Mouse (Mus musculus): ENCODE measurements around the gene Vav3.

Gene Vav3

DNA sequence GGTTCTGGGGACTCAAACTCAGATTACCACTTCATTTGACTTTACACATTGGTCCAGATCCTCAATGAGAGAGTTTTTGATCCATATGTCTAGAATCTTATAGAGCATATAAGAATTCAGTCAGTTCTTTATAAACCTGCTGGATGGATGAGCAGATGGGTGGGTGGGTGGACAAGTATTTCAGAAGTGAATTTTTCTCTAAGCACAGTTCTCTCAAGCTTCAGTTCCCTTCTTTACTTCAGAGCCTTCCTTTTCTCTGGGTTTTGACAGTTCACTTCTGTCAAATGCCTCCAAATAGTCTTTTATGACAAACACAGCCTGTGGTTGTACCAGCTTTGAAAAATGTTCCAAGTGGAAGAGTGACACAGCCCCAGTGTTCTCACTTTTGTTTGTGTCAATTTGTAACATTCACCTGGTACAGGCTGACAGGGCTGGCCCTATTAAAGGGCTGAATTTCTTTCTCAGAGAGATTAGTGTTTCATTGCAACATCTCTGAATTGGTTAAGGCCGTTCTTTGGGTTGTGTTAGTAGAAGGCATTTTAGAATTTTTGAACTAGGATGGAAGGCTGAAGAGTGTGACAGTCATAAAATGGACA lies 159.5 kb downstream of the Vav3 start:
- DNase-seq (ENCODE audit: low spot score in 2 of 2) = peak; percentile 25 to 32

DNA sequence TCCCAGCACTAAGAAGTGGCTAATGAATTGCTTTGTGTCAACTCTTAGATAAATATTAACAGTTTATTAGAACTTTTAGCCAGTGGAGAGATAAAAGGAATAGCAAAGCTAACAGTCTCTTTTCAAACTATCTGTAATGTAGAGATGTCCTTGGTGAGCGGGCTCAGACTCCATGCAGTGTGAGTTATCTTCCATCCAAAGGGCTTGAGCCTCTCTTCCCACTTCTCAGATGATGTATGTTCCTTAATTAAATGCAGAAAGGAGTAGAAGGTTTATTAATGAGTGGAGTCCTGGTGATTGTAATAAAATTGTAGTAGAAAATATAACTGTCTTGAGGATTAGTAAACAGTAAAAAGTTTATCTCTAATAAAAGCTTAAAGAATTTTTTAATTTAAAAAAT lies 169.3 kb downstream of the Vav3 start:
- no peak for DNase-seq (ENCODE audit: low spot score in 2 of 2)

DNA sequence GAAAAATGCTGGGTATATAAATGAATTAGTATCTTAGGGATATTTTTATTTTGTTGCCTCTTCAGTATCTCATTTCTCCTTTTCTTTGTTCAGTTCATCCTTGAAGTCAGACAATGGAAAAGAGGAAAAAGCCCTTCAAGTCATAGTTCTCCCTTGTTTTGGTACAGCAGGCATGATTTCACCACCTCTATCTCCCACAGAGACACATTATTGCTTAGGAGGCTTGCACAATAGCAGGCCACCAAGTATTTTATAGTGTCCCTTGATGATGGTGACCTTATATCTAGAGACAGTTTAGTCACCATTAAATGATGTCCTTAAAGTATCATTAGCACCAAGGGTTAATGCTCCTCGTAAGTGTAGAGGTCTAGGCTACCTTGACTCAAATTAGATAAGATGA lies 171.4 kb downstream of the Vav3 start:
- DNase-seq (ENCODE audit: low spot score in 2 of 2) = no peak

DNA sequence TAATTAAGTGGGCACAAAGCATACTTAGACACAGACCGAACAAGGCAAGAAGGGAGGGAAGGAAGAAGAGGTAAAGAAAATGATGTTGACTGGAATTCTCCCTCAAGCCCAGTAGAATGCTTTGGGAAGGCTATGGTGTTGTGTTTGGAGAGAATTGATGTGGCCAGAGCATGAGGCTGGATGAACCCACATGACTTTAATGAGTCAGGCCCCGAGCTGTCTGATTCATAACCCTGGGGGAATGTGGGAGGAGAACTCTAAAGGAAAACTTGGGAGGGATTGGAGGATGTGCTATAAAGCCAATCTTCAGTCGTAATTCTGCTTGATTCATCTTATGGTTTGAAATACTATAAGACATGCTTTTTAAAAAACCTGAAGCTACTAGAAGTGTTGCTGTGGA lies 175.0 kb downstream of the Vav3 start:
- no peak for DNase-seq (ENCODE audit: low spot score in 2 of 2)

DNA sequence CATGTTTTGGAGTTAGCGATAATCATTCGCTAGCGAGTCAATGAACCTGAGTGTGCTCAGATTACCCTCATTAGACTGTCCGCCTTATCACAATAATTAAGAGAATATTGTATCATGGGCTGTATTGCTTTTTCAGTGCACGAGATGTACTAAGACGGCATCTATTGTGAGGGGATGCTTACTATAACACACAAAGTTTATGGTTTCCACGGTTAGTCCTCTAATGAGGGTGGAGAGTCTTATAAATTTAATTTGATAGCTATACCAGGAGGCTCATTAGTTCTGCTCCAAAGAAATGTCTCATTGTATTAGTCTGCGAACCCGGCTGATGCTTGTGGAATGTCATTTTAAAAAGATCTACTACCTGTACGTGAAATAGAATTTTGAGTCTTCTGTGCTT lies 175.9 kb downstream of the Vav3 start:
- DNase-seq (ENCODE audit: low spot score in 2 of 2) = no peak

DNA sequence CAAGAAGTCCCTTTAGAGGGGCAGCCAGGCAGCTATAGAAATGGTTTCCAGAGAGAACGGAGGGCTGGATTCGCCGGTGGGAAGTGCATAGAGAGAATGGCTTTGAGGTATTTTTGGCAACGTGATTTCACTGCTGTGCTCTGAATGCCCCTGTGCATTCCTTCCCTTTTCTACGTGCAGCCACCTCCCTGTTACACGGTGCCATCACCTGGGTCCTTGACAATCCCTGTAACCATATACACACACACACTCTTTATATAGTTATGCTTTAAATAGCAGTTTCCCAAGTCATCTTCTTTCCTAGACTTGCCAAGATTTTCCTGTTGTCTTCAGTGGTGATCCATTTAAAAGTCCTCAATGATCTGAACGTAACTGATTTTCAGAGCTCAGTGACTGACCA lies 181.7 kb downstream of the Vav3 start:
- no peak for DNase-seq (ENCODE audit: low spot score in 2 of 2)

DNA sequence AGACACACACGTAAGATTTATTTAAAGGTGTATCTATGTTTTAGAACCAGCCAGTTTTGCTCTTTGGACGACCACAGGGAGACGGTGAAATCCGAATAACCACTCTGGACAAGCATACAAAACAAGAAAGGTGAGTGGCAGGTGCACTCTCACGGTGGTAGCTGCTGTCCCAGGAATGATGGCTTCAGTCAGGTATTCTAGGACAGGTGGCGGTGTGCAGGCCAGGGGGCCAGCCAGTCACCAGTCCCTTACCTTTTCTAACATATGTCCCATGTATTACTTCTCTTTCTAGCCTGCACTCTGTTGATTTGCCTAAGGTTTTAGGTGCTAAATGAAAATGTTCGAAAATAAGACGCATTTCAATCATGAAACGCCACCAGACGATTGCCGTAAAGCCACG lies 185.4 kb downstream of the Vav3 start:
- DNase-seq (ENCODE audit: low spot score in 2 of 2) = no peak

DNA sequence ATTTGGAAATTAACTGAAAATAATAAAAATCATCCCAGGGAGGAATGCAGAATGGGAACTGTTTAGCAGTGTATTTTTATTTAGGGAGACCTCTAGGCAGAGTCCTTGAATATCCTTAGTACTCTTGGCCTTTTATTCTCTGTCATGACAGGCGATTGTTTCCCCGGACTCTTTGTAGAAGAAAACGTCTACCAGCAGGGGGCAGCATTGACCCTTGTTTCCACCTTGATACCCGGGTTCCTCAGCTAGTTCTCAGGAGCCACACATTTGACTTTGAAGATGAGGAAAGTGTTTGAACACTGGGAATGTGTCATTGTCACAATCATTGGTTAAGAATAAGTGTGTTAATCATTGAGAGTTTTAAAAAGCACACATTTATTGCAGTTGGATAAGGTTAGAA lies 185.8 kb downstream of the Vav3 start:
- DNase-seq (ENCODE audit: low spot score in 2 of 2) = peak; percentile 86 to 92

DNA sequence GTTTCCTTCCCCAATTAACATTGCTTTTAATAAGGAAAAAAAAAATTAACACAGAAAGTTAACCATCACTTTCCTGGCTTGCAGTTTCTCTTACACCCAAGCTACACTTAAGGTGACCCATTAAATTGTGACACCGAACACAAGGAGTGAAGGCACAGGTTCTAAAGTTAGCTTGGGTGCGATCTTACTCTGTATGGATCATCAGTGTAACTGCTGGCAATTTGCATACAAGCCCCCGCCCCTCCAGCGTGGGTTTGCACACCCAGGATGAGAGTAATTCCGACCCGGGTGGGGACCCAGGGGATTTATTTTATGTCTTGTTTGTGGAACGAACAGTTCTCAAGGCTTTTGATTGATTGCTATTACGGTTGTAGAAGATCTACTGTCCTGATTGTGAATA lies 186.2 kb downstream of the Vav3 start:
- no peak for DNase-seq (ENCODE audit: low spot score in 2 of 2)

DNA sequence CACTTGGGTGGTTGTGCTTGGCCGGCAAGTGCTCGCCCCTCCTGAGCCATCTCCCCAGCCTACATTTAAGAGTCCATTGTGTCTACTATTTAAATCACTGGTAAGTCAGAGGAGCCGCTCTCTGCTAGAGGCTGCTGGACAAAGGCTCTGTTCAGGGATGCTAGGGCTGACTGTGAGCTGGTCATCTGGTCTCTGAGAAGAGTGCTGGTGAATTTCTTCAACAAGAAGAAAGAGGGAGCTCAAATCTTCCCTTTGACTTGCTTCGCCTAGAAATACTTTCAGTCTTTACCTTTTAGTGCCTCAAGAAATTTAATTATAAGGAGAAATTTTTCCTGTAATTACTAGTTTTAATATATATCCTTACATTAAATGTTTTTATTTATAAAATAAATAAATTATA lies 188.2 kb downstream of the Vav3 start:
- no peak for DNase-seq (ENCODE audit: low spot score in 2 of 2)

DNA sequence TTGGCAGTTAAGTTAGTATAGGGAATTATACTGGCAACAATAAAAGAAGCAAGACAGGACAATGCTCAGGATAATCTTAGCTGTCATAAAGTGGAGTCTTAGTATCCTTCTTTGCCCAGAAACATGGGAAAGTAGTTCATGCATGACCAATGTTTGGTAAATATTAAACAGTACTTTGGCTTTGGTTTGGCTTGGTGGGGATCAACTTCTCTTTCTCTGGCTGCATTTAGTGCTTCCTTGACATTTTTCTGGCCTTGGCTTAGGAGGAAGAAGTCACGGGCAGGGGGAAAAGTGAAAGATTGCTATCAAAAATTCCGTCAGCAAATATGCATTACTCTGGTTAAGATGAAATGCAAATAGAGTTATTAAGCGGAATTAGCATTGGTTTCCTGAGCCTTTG lies 197.2 kb downstream of the Vav3 start:
- DNase-seq (ENCODE audit: low spot score in 2 of 2) = no peak

DNA sequence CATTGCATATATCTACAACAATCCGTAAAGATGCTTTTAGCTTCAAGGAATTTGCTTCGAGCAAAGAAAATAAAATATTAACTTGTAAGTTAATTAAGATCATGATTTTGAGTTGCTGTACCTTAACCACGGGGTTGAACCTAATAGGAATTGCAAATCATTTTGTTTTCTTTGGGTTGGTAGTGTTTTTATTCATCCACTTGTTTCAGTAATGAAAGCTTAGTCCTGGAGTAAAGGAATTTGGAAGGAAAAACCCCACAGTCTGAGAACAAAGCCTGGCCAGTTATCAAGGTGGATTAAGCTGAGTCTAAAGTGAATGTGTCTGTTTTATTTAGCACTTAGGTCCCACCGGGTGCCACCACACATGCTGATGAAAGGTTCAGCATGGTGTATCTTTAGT lies 199.6 kb downstream of the Vav3 start:
- no peak for DNase-seq (ENCODE audit: low spot score in 2 of 2)

DNA sequence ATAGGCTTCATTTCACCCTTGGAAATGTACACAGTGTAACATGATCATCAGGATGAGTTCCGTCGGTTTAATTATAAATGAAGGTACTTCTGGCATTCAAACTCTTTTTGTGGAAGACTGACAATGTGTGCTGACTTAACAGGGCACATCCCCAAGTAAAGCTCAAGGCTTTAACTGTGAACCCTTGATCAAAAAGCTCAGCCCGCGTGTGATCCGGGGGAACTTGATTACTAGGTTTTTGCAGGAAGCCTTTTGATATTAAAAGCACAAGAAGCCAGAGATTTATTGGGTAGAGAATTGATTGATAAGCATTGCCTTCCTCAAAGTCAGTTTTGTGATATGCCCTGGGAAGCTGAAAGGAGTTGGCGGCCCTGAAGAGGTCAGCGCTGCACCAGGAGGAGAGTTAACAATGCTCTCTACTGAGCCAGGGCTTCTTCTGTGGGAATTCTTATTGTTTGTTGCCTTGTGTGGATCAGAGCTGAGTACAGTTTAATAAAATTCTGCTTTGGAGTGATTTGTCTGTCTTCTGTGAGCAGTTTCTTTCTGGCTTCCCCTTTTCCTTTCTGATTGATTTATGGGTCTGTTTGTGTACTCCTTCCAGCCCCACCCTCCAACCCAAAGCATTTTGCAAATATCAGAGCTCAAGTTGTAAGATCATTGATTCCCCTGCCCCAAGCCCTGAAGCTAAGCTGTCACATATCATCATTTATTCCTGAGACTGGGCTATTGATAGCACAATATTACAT lies 204.2 kb downstream of the Vav3 start:
- DNase-seq (ENCODE audit: low spot score in 2 of 2) = no peak

DNA sequence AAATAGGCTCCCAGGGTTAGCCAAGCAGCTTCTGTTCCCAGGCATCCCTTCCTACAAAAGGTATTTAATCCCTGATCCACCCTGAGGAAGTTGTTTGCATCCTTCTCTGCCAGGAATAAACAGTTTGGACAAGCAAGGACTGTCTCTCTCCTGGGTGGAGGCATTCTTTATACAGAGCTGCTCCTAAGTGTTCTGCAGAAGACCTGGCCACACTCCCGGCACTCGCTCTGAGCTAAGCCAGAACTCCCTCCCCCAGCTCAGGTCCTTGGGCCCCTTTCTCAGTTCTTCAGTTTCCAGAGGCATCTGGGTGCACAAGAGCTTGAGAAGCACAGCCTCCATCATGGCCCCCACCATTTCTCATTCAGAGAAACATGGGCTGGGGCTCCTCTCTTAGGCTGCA lies 216.9 kb downstream of the Vav3 start:
- DNase-seq (ENCODE audit: low spot score in 2 of 2) = no peak

DNA sequence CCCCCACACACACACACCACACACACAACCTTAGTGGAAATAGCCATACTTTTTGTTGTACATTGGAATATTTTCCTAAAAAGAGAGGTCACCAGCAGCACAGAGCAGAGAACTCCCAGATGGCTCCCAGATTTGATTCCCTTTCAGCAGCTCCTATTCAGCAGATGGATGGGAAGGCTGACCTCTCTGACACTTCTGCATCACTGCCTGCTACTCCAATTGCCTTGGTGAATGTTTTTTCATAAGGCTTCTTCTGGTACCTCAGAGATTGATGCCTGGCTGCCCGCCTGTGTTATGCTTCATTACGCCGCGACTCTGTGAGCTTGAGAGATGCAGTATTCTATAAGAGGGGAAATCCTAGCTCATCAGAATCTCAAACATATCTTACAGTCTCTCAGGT lies 220.8 kb downstream of the Vav3 start:
- DNase-seq (ENCODE audit: low spot score in 2 of 2) = no peak

DNA sequence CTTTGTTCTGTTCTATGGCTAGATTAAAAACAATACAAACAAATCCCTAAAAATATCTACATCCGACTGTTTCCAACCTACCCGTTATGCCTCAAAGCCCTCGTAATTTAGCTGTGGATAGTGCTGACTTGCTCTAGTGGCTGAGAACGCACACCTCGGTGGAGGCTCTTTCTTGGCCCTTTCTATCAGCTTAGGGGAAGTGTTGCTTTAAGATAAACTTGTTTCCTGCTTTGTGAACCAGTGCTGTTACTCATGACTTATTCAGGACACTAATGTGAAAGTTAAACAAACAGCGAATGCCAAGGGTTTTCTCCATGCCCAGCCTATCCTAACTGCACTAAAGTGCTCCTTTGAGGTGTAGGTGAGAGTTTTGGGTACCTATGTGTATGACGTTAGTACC lies 221.3 kb downstream of the Vav3 start:
- no peak for DNase-seq (ENCODE audit: low spot score in 2 of 2)

DNA sequence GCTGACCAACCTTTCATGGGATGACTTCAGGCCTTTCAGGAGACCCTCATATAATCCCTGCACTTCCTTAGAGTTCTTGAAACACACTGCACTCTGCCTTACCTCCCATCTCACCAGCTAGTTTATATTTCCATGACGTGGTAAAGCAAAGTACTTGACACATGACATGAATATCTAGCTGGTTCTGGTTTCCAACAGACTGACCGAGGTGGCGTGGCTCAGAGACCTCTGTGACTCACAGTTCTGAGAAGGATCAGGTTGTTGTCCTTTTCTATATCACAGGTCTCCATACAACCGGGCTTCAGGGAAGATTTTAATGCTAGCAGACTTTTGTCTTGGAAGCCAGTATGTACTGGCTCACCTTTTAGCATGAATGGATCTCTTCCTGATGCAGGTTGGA lies 221.8 kb downstream of the Vav3 start:
- DNase-seq (ENCODE audit: low spot score in 2 of 2) = no peak

DNA sequence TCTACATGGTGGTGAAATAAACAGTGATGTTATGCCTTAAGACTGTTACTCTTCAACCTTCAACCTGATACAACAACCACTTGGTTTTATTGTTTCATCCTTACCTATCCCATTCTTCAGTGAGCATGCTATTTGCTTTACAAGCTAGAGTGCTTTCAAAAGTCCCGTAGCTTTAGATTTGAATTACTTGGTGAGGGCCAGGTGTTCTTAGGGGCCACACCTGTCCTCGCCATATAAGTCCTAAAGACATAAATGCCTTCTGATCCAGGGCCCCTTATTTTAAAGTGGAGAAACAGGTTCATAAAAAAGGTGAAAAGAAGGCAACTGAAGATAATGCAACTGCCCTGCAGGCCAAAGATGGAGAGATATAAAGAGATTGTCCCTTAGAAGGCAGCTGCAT lies 224.0 kb downstream of the Vav3 start:
- DNase-seq (ENCODE audit: low spot score in 2 of 2) = no peak

DNA sequence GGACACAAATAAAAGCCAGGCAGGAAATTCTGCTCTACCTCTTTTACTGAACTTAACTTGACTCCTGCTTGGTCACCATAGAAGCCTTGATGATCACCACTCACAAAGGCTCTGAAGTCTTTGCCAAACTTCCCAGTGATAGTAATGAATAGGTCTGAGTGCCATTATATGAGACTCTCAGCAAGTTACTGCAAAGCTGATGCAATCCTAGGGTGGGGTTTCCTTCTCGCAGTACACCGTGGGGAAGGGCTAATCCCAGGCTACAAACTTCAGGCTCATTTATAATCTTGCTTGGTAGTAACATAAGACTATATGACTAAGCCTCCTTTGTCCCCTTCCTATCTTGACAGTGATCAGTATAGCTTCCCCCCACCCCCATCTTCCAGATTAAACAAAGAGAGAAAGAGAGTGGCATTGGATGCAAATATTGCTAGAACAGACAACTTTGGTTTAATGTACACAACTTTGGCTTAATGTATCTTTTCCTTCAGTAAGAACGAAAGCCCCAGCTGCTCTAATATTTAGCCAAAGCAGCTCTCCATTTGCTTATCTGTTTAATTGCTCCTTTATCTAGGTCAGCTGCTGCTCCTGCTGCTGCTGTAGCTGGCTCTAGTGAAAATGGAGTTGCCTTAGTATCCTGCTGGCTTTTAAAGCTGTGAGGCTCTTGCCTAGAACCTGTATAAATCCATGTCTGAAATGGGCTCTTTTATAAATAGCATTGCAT lies 228.3 kb downstream of the Vav3 start:
- no peak for DNase-seq (ENCODE audit: low spot score in 2 of 2)

DNA sequence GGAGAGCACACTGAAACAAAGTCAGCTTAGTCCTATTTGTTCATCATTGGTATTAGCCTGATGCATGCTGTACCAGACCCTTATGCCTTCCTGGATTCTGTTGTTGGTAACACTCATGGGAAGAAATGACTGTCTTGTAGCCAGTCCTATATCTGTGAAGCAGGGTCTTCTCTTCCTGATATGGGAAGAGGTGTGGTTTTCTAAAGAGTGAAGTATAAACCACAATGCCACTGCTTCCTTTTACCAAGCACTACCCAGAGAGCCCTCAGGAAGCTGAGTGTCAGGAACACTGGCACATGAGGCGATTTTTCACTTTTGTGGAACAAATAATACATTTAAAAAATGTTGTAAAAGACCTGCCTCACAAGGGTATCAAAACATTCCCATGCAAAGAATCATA lies 231.0 kb downstream of the Vav3 start:
- no peak for DNase-seq (ENCODE audit: low spot score in 2 of 2)

DNA sequence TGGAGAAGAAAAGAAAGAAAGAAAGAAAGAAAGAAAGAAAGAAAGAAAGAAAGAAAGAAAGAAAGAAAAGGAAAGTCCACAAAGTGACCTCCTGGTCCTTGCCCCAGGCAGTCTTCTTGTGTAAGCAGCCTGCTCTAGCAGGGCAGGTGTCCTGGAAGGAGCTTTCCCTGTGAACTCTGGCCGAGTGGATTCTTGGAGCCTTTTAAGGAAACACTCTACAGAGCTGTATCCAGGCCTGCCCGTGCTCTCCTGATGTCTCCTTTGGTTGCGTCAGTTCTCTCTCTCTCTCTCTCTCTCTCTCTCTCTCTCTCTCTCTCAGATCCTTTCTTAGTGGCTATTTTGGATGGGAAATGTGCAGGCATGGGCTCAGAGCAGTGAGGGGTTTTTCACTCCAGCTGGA lies 232.4 kb downstream of the Vav3 start:
- no peak for DNase-seq (ENCODE audit: low spot score in 2 of 2)

DNA sequence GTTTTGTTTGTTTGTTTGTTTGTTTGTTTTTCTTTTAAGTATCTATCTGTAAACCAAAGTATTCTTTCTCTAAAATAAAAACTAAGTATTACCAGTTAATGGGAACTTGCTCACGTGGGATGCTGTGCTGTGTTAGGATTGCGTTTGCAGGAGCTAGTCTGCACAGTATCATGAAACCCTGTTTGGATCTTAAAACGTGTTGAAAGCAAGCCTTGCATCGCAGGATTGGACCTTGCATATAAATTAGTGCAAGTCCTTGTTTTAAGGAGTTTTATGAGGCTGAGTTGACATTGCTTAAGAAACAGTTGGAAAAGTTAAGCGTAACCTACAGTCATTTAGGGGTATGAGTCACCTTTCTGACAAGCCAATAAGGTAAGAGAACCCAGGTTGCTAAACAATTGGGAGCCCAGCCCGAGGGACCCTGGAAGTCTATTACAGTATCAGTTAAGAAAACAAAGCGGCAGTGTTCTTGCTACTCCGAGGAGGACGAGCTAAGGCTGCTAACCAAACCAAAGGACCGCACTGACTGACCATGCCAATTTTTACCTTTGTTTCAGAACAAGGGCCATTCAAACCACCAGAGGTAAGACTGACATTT lies 233.2 kb downstream of the Vav3 start:
- DNase-seq (ENCODE audit: low spot score in 2 of 2) = no peak

DNA sequence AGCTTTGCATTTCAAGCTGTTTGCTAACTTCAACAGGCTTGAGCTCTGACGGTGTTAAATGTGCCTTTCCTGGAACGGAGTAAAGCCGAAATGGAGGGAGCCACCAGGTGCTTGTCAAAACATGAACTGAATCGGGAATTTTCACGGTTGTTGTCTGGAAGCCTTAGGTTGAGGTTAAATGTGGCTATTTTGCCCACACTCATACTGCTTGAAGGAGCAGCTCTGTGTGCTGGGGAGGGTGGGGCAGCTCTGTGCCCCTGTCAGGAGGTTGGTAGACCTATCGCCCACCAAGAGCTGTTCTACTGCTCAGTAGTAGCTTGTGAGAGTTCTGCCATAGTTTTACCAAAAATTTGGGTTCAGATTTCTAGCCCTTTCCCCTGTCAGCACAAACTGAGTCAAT lies 233.7 kb downstream of the Vav3 start:
- DNase-seq (ENCODE audit: low spot score in 2 of 2) = no peak
